Mouse (Mus musculus): Measurements from ENCODE around the gene Ccdc157. TPM values are rescaled to one million over a fixed set of nuclear protein-coding genes. Genes with fewer than 3 reads are reported as not detected.

Gene Ccdc157
- polyA plus RNA-seq, 1 experiment from 2014 or later = 2.0 TPM

GRCm38 (mm10) chr11:4183511-4183910 lies 23.4 kb upstream of the Ccdc157 start:
- DNase-seq (ENCODE audit: low spot score) = no peak

- DNase-seq (ENCODE audit: low spot score) = no peak
Observed at GRCm38 (mm10) chr11:4182061-4182460, 22.0 kb upstream of the Ccdc157 start.

GRCm38 (mm10) chr11:4177716-4178115 lies 17.6 kb upstream of the Ccdc157 start:
- no peak for DNase-seq (ENCODE audit: low spot score)

GRCm38 (mm10) chr11:4174586-4174985 lies 14.5 kb upstream of the Ccdc157 start:
- no peak for DNase-seq (ENCODE audit: low spot score)

GRCm38 (mm10) chr11:4166467-4167090 lies 6.5 kb upstream of the Ccdc157 start:
- DNase-seq (ENCODE audit: low spot score) = no peak

- no peak for DNase-seq (ENCODE audit: low spot score)
Observed at GRCm38 (mm10) chr11:4164701-4165100, 4.6 kb upstream of the Ccdc157 start.

- DNase-seq (ENCODE audit: low spot score) = no peak
Observed at GRCm38 (mm10) chr11:4160758-4161480, 826 bp upstream of the Ccdc157 start.

- no peak for DNase-seq (ENCODE audit: low spot score)
Observed at GRCm38 (mm10) chr11:4158676-4159075, 1.4 kb downstream of the Ccdc157 start.

GRCm38 (mm10) chr11:4155641-4156040 lies 4.5 kb downstream of the Ccdc157 start:
- no peak for DNase-seq (ENCODE audit: low spot score)

- DNase-seq (ENCODE audit: low spot score) = no peak
Observed at GRCm38 (mm10) chr11:4153694-4154093, 6.4 kb downstream of the Ccdc157 start.

- no peak for DNase-seq (ENCODE audit: low spot score)
Observed at GRCm38 (mm10) chr11:4149886-4150285, 10.2 kb downstream of the Ccdc157 start.

- no peak for DNase-seq (ENCODE audit: low spot score)
Observed at GRCm38 (mm10) chr11:4148536-4149156, 11.4 kb downstream of the Ccdc157 start.

- DNase-seq (ENCODE audit: low spot score) = no peak
Observed at GRCm38 (mm10) chr11:4148120-4148519, 12.0 kb downstream of the Ccdc157 start.

- no peak for DNase-seq (ENCODE audit: low spot score)
Observed at GRCm38 (mm10) chr11:4147098-4147497, 13.0 kb downstream of the Ccdc157 start.

- no peak for DNase-seq (ENCODE audit: low spot score)
Observed at GRCm38 (mm10) chr11:4146381-4146780, 13.7 kb downstream of the Ccdc157 start.

GRCm38 (mm10) chr11:4143281-4144062 lies 16.6 kb downstream of the Ccdc157 start:
- DNase-seq (ENCODE audit: low spot score) = no peak

- DNase-seq (ENCODE audit: low spot score) = no peak
Observed at GRCm38 (mm10) chr11:4142352-4142751, 17.7 kb downstream of the Ccdc157 start.

GRCm38 (mm10) chr11:4141505-4141904 lies 18.6 kb downstream of the Ccdc157 start:
- DNase-seq (ENCODE audit: low spot score) = no peak

- DNase-seq (ENCODE audit: low spot score) = no peak
Observed at GRCm38 (mm10) chr11:4138964-4139363, 21.1 kb downstream of the Ccdc157 start.

GRCm38 (mm10) chr11:4134986-4135935 lies 24.8 kb downstream of the Ccdc157 start, which contains the start of gene Rnf215:
Rnf215 (plus strand) TSS chr11:4135202.
- DNase-seq (ENCODE audit: low spot score) = peak; percentile 87
